Mouse (Mus musculus) granulocyte monocyte progenitor cell, adult 5-6 weeks (primary cell): ENCODE data around the gene Prkaca. TPM values are rescaled to one million over a fixed set of nuclear protein-coding genes. Genes with fewer than 3 reads are reported as not detected.
"Not testable (repeated sequence)": the region's sequence is repeated elsewhere in the genome, so short reads cannot be mapped to it uniquely, and the experiment has no call there.

Experiments used
- ATAC-seq: replicated peaks from 2 replicates; pipeline ENCODE4 v1.8.0; 2016; ENCODE audit warnings: mild to moderate bottlenecking, moderate TSS enrichment, inconsistent platforms; ENCODE audit not compliant: poor library complexity, severe bottlenecking
- total RNA-seq, 2 experiments: library from RNA; stranded (forward) in 1 of 2; stranded (reverse) in 1 of 2; fragments of 200-712, 200-1000 nt in 1 of 2; fragments of >200 nt in 1 of 2; fragmentation: Nextera tagmentation in 1 of 2; gene quantifications; 2 replicates each; pipeline ENCODE4 v1.2.3; 2014 to 2017

The Prkaca gene
- total RNA-seq, 2 experiments from 2014 or later: 18.2 to 39.3 TPM

- no peak for ATAC-seq
These were observed 26.4 kb downstream of the Prkaca start for GRCm38 (mm10) chr8:83999057-83999705.

- no peak for ATAC-seq
These were observed 27.0 kb downstream of the Prkaca start for GRCm38 (mm10) chr8:83999825-84000224.

- no peak for ATAC-seq
These were observed 28.6 kb downstream of the Prkaca start, which contains the start of gene 1700067K01Rik for GRCm38 (mm10) chr8:84001281-84002000. Gene 1700067K01Rik (plus strand): TSS chr8:84001502.

- ATAC-seq: no peak
These were observed 30.3 kb downstream of the Prkaca start for GRCm38 (mm10) chr8:84002957-84003611.

GRCm38 (mm10) chr8:84003612-84004246, 30.9 kb downstream of the Prkaca start:
- ATAC-seq: no peak

DNA sequence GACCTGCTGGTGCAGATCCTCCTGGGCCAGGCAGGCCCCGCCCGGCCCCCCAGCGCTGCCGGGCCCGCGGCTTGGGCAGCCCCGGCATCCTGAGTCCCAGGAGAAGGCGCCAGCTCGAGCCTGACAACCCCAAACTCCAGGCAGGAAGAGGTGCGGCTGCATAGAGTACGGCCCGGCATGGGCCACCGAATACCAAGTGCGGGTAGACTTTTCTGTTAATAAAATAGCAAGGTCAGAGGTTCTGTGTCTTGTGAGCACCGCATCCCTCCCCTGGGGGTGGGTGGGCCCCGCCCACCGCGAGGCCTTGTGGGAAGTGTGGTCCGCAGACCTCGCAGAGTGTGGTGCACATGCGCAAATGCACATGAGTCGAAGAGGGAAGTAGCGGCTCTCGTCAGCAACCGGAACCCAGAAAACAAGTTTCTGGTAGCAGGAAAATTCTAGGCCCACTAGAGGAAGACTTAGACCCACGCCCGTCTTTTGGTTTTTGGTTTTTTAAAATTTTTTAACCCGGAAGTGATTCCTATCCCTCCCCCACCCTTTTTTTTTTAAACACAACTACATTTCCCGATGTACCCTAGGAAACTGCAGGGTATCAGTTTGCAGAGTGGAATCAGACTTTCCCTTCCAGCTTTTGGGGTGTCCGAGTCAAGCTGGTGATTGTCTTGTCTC, 31.9 kb downstream of the Prkaca start:
- peak; percentile 99 for ATAC-seq

- ATAC-seq: not testable (repeated sequence)
These were observed 32.7 kb downstream of the Prkaca start for GRCm38 (mm10) chr8:84005502-84005901.

GRCm38 (mm10) chr8:84008362-84008761, 35.6 kb downstream of the Prkaca start:
- no peak for ATAC-seq

GRCm38 (mm10) chr8:84009876-84010275, 37.1 kb downstream of the Prkaca start:
- peak; percentile 61 for ATAC-seq

DNA sequence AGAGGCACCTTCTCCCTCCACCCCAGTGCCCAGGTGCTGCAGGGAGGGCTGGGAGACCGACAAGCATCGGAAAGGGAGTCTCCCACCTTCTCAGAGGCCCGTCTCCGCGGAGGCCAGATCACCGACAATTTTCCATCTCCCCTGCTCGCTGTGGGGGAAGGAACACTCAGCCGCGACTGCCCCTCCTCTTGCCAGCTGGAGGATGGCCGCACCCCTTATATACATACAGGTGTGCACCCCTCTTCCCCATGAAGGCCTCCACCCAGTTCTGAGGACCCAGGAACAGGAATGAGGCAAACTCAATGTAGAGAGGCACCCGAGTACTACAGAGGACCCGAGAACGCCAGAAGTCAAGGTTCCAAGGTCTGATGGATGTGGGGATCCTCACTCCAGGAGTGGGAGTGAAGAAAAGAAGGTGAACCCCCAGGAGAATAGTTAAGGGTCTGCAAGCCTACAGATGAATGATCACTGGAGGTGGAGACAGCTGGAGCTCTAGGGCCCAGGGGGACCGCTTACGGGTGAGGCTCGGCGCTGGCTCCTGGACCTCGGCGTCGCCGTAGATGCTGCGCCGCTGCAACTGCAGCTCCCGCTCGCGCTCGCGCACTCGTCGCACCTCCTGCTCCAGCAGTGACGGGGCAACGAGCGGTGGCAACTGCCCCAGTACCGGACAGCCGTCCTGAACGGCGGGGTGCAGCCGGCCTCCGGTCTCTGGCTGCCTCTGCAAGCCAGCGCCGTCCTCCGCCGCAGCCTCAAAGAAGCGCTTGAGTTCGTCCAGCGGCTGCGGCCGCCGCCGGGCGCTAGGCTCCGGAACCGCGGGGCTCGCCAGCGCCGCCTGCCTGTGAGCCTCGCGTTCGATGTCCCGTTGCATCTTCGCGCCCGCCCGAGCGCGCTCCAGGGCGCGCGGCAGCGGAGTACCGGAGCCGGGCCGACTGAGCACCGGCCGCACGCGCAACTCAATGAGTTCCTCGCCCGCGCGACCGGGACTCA, 38.1 kb downstream of the Prkaca start:
- peak; percentile 57 for ATAC-seq

- ATAC-seq: peak; percentile 31
These were observed 39.1 kb downstream of the Prkaca start, which contains the start of gene 2210011C24Rik for GRCm38 (mm10) chr8:84011705-84012498. Gene 2210011C24Rik (minus strand): TSS chr8:84012171.

GRCm38 (mm10) chr8:84012499-84013165, 39.8 kb downstream of the Prkaca start:
- peak; percentile 34 for ATAC-seq

- ATAC-seq: no peak
These were observed 43.0 kb downstream of the Prkaca start for GRCm38 (mm10) chr8:84015833-84016232.

DNA sequence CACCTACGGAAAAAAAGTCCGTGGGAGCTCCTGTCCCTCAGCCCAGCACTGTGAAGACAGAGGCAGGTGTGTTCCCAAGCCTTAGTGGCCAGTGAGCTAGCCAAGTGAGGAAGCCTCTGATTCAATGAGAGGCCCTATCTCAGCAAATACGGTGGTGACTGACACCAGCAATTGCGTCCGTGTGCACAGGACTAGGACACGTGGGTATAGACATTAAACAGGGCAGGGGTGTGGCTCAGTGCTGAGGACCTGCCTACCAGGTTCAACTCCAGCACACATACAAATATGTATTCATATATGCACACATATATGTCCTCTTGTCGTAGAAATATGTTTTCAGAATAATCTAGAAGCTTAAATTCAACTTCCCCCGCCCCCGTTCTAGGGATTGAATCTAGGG, 46.9 kb downstream of the Prkaca start:
- ATAC-seq: no peak

GRCm38 (mm10) chr8:84021096-84021495, 48.3 kb downstream of the Prkaca start, which contains the start of gene Palm3:
Gene Palm3 (plus strand): TSS chr8:84021471.
- ATAC-seq: no peak

GRCm38 (mm10) chr8:84021569-84021968, 48.8 kb downstream of the Prkaca start:
- ATAC-seq: no peak

DNA sequence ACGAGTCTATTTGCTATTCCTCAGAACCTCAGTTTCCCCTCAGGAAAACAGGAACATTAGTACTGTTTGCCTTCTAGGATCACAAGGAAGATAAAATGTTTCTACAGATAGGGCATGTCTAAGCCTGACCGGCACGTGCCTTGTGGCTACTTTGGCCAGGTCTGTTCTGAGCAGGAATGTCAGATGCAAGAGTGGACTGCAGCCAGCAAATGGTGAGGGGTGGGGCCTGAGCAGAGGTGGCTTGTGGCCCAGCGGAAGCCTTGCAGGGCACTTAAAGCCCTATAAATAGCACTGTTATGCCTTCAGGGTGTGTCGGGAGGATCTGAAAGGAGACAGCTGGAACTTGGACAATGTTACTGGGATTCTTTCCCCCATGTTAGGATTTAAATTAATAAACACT, 50.3 kb downstream of the Prkaca start:
- no peak for ATAC-seq

- no peak for ATAC-seq
These were observed 50.8 kb downstream of the Prkaca start for GRCm38 (mm10) chr8:84023631-84024030.
